Mouse (Mus musculus) liver, embryonic 13.5 days (tissue): ENCODE measurements at regions not wholly inside any gene's neighbourhood (a gene's known extent, or its start where the extent isn't known, plus 50 kb on each side); places are given as distances from the start of the nearest gene placed in this dataset.

Experiments used
- ATAC-seq: fragments of 200-750 bp; cut with Nextera tagmentation; 2 replicates; pipeline ENCODE4 v1.8.0; 2017; ENCODE audit warnings: low read depth, mild to moderate bottlenecking, moderate number of reproducible peaks, moderate library complexity
- DNase-seq: peaks from one replicate; pipeline ENCODE4 v3.0.0; 2022
- H3K27ac ChIP-seq: fragments of 300-500 bp; sonication (generic); 2 replicates; pipeline ENCODE4 v1.5.1; 2015; ENCODE audit warnings: moderate library complexity, mild to moderate bottlenecking, inconsistent platforms
- H3K27me3 ChIP-seq: fragments of 300-500 bp; sonication (generic); 2 replicates; pipeline ENCODE4 v1.6.1; 2015; ENCODE audit warnings: mild to moderate bottlenecking, inconsistent platforms
- H3K36me3 ChIP-seq: fragments of 300-500 bp; sonication (generic); 2 replicates; pipeline ENCODE4 v1.6.1; 2015; ENCODE audit warnings: mild to moderate bottlenecking, inconsistent platforms
- H3K4me1 ChIP-seq: fragments of 300-500 bp; sonication (generic); replicated peaks from 2 replicates; pipeline ENCODE4 v1.6.1; 2015; ENCODE audit warnings: inconsistent platforms
- H3K4me2 ChIP-seq: fragments of 300-500 bp; sonication (generic); 2 replicates; pipeline ENCODE4 v1.6.1; 2015; ENCODE audit warnings: inconsistent platforms, mild to moderate bottlenecking, moderate library complexity
- H3K4me3 ChIP-seq: fragments of 300-500 bp; sonication (generic); replicated peaks from 2 replicates; pipeline ENCODE4 v1.5.1; 2015; ENCODE audit warnings: mild to moderate bottlenecking, inconsistent platforms
- H3K9ac ChIP-seq: fragments of 300-500 bp; sonication (generic); 2 replicates; pipeline ENCODE4 v1.6.1; 2015; ENCODE audit warnings: mild to moderate bottlenecking, inconsistent platforms
- H3K9me3 ChIP-seq: fragments of 300-500 bp; sonication (generic); replicated peaks from 2 replicates; pipeline ENCODE4 v1.6.1; 2016; ENCODE audit warnings: inconsistent platforms
- WGBS: fragments of 180-500 bp; shearing (Covaris S2); methylation state at CpG from one replicate; pipeline ENCODE4 v1.1.7; 2015; ENCODE audit not compliant: insufficient replicate concordance; 5-methylcytosine and 5-hydroxymethylcytosine counted together

GRCm38 (mm10) chr16:71622664-71623063, 685.4 kb upstream of the Robo1 start:
- DNase-seq (no peak), ATAC-seq (no peak)
- Histone ChIP-seq H3K9me3 (no peaks in the 10 kb centered on the region), H3K36me3 (no peaks in the 10 kb centered on the region), H3K4me2 (no peak overlapping the region), H3K4me3 (no peak overlapping the region), H3K9ac (no peak overlapping the region), H3K27me3 (no peaks in the 10 kb centered on the region), H3K4me1 (no peaks in the 10 kb centered on the region), H3K27ac (no peak overlapping the region)
- 77% methylated on average over 8 of the region's 8 CpGs for WGBS

- no peaks in the 10 kb centered on the region for H3K9me3 ChIP-seq
- ATAC-seq (no peak), DNase-seq (no peak)
- H3K4me2 ChIP-seq, result no peak overlapping the region
- H3K4me3 ChIP-seq, result no peak overlapping the region
- WGBS, result 54% methylated on average over 2 of the region's 2 CpGs
- H3K9ac ChIP-seq, result no peak overlapping the region
- H3K36me3 ChIP-seq, result no peaks in the 10 kb centered on the region
- H3K27ac ChIP-seq, result no peak overlapping the region
- H3K27me3 ChIP-seq, result no peaks in the 10 kb centered on the region
- H3K4me1 ChIP-seq, result no peaks in the 10 kb centered on the region
Measured at GRCm38 (mm10) chr16:71640361-71640760, 667.7 kb upstream of the Robo1 start.

- H3K4me1 ChIP-seq, result no peaks in the 10 kb centered on the region
- H3K36me3 ChIP-seq, result no peaks in the 10 kb centered on the region
- no peaks in the 10 kb centered on the region for H3K9me3 ChIP-seq
- no peak overlapping the region for H3K4me3 ChIP-seq
- ATAC-seq, result no peak
- 70% methylated on average over 6 of the region's 6 CpGs for WGBS
- H3K9ac ChIP-seq, result no peak overlapping the region
- H3K27me3 ChIP-seq, result no peaks in the 10 kb centered on the region
- H3K4me2 ChIP-seq, result no peak overlapping the region
- no peak overlapping the region for H3K27ac ChIP-seq
- DNase-seq, result no peak
Measured at GRCm38 (mm10) chr16:71643223-71643622, 664.9 kb upstream of the Robo1 start.

- Histone ChIP-seq H3K36me3 (no peaks in the 10 kb centered on the region), H3K9me3 (no peaks in the 10 kb centered on the region), H3K9ac (no peak overlapping the region), H3K27me3 (no peaks in the 10 kb centered on the region), H3K27ac (no peak overlapping the region), H3K4me3 (no peak overlapping the region), H3K4me2 (no peak overlapping the region), H3K4me1 (no peaks in the 10 kb centered on the region)
- WGBS, result 19% methylated on average over 2 of the region's 2 CpGs
- no peak for ATAC-seq
- DNase-seq, result no peak
Measured at GRCm38 (mm10) chr16:71678075-71678701, 629.9 kb upstream of the Robo1 start.

- no peaks in the 10 kb centered on the region for H3K4me1 ChIP-seq
- no peaks in the 10 kb centered on the region for H3K9me3 ChIP-seq
- no peak overlapping the region for H3K27ac ChIP-seq
- DNase-seq, result no peak
- WGBS, result 55% methylated on average over 4 of the region's 4 CpGs
- no peak for ATAC-seq
- no peak overlapping the region for H3K4me2 ChIP-seq
- H3K9ac ChIP-seq, result no peak overlapping the region
- no peaks in the 10 kb centered on the region for H3K27me3 ChIP-seq
- H3K4me3 ChIP-seq, result no peak overlapping the region
- H3K36me3 ChIP-seq, result no peaks in the 10 kb centered on the region
Measured at GRCm38 (mm10) chr16:71693464-71693863, 614.6 kb upstream of the Robo1 start.

- no peaks in the 10 kb centered on the region for H3K27me3 ChIP-seq
- no peak overlapping the region for H3K27ac ChIP-seq
- no peak for DNase-seq
- no peak overlapping the region for H3K9ac ChIP-seq
- no peaks in the 10 kb centered on the region for H3K9me3 ChIP-seq
- H3K4me2 ChIP-seq, result no peak overlapping the region
- H3K36me3 ChIP-seq, result no peaks in the 10 kb centered on the region
- H3K4me1 ChIP-seq, result no peaks in the 10 kb centered on the region
- H3K4me3 ChIP-seq, result no peak overlapping the region
- no peak for ATAC-seq
Measured at GRCm38 (mm10) chr16:71705846-71706245, 602.3 kb upstream of the Robo1 start.

GRCm38 (mm10) chr16:71709684-71710083, 598.4 kb upstream of the Robo1 start:
- H3K4me3 ChIP-seq, result no peak overlapping the region
- no peaks in the 10 kb centered on the region for H3K36me3 ChIP-seq
- H3K27me3 ChIP-seq, result no peaks in the 10 kb centered on the region
- no peak for ATAC-seq
- 74% methylated on average over 3 of the region's 3 CpGs for WGBS
- no peak overlapping the region for H3K27ac ChIP-seq
- no peaks in the 10 kb centered on the region for H3K9me3 ChIP-seq
- no peak overlapping the region for H3K4me2 ChIP-seq
- H3K4me1 ChIP-seq, result no peaks in the 10 kb centered on the region
- no peak overlapping the region for H3K9ac ChIP-seq
- DNase-seq, result no peak

GRCm38 (mm10) chr16:71711879-71712278, 596.2 kb upstream of the Robo1 start:
- Histone ChIP-seq H3K9ac (no peak overlapping the region), H3K4me1 (no peaks in the 10 kb centered on the region), H3K27me3 (no peaks in the 10 kb centered on the region), H3K4me2 (no peak overlapping the region), H3K9me3 (no peaks in the 10 kb centered on the region), H3K27ac (no peak overlapping the region), H3K4me3 (no peak overlapping the region), H3K36me3 (no peaks in the 10 kb centered on the region)
- DNase-seq (no peak), ATAC-seq (no peak)
- WGBS, result 60% methylated on average over 2 of the region's 2 CpGs

GRCm38 (mm10) chr16:71717207-71717606, 590.9 kb upstream of the Robo1 start:
- H3K4me1 ChIP-seq, result no peaks in the 10 kb centered on the region
- 50% methylated on average over 3 of the region's 3 CpGs for WGBS

GRCm38 (mm10) chr16:71724898-71725297, 583.2 kb upstream of the Robo1 start:
- H3K4me1 ChIP-seq, result no peaks in the 10 kb centered on the region
- H3K4me2 ChIP-seq, result no peak overlapping the region
- H3K27me3 ChIP-seq, result no peaks in the 10 kb centered on the region
- no peak overlapping the region for H3K4me3 ChIP-seq
- ATAC-seq, result no peak
- H3K27ac ChIP-seq, result no peak overlapping the region
- H3K9me3 ChIP-seq, result no peaks in the 10 kb centered on the region
- H3K36me3 ChIP-seq, result no peaks in the 10 kb centered on the region
- WGBS, result 54% methylated on average over 2 of the region's 2 CpGs
- DNase-seq, result no peak
- no peak overlapping the region for H3K9ac ChIP-seq

More at GRCm38 (mm10) chr16:71717207-71717606, 590.9 kb upstream of the Robo1 start:
- Histone ChIP-seq H3K4me2 (no peak overlapping the region), H3K4me3 (no peak overlapping the region), H3K27ac (no peak overlapping the region), H3K9ac (no peak overlapping the region), H3K9me3 (no peaks in the 10 kb centered on the region), H3K27me3 (no peaks in the 10 kb centered on the region), H3K36me3 (no peaks in the 10 kb centered on the region)
- ATAC-seq, result no peak
- no peak for DNase-seq

GRCm38 (mm10) chr16:71737941-71738340, 570.2 kb upstream of the Robo1 start:
- ATAC-seq, result no peak
- WGBS, result 65% methylated on average over 2 of the region's 2 CpGs
- H3K4me2 ChIP-seq, result no peak overlapping the region

GRCm38 (mm10) chr16:71739104-71739503, 569.0 kb upstream of the Robo1 start:
- H3K27ac ChIP-seq, result no peak overlapping the region
- WGBS, result 68% methylated on average over 5 of the region's 5 CpGs
- DNase-seq (no peak), ATAC-seq (no peak)
- H3K4me2 ChIP-seq, result no peak overlapping the region
- H3K4me3 ChIP-seq, result no peak overlapping the region
- no peaks in the 10 kb centered on the region for H3K9me3 ChIP-seq
- no peak overlapping the region for H3K9ac ChIP-seq
- H3K4me1 ChIP-seq, result no peaks in the 10 kb centered on the region
- H3K27me3 ChIP-seq, result no peaks in the 10 kb centered on the region
- no peaks in the 10 kb centered on the region for H3K36me3 ChIP-seq

More at GRCm38 (mm10) chr16:71737941-71738340, 570.2 kb upstream of the Robo1 start:
- no peaks in the 10 kb centered on the region for H3K4me1 ChIP-seq
- no peaks in the 10 kb centered on the region for H3K27me3 ChIP-seq
- no peak overlapping the region for H3K4me3 ChIP-seq
- no peak overlapping the region for H3K27ac ChIP-seq
- no peaks in the 10 kb centered on the region; the same call in 1 of the 2 replicates for H3K9me3 ChIP-seq
- H3K36me3 ChIP-seq, result no peaks in the 10 kb centered on the region
- DNase-seq, result no peak
- no peak overlapping the region for H3K9ac ChIP-seq
